Mouse (Mus musculus) spleen, adult 2 months (tissue): ENCODE measurements at regions not wholly inside any gene's neighbourhood (a gene's known extent, or its start where the extent isn't known, plus 50 kb on each side); places are given as distances from the start of the nearest gene placed in this dataset.

Source experiments
- CTCF ChIP-seq: fragments of 200-500 bp; IDR thresholded peaks from 2 replicates; pipeline ENCODE4 v1.5.1; 2011; ENCODE audit warnings: mild to moderate bottlenecking, inconsistent platforms; ENCODE audit not compliant: insufficient read depth, insufficient read length, insufficient replicate concordance; ENCODE audit errors: extremely low read depth
- POLR2A ChIP-seq: fragments of 200-500 bp; IDR thresholded peaks from 2 replicates; pipeline ENCODE4 v1.6.1; 2011; ENCODE audit warnings: low read depth, low read length, inconsistent platforms

- TF ChIP-seq POLR2A (no peak), CTCF (no peak)
Observed at GRCm38 (mm10) chr2:93119001-93119400, 68.3 kb upstream of the Trp53i11 start.
